Mouse (Mus musculus): ENCODE data around the gene Atmin. TPM values are rescaled to one million over a fixed set of nuclear protein-coding genes. Genes with fewer than 3 reads are reported as not detected.

Atmin gene
- polyA plus RNA-seq, 1 experiment = 40.6 TPM

GRCm38 (mm10) chr8:116923526-116923925, 19.7 kb upstream of the Atmin start:
- no peak for TF ChIP-seq POLR2A (IDR thresholded peaks at IDR 0.05; ENCODE audit: extremely low read depth, insufficient read depth, low read length)
- H3K27ac ChIP-seq (ENCODE audit: insufficient read depth, low read length) = no peak overlapping the region
- H3K4me1 ChIP-seq (ENCODE audit: control insufficient read depth, insufficient read depth, low read length) = no peaks in the 10 kb centered on the region
- H3K4me3 ChIP-seq (ENCODE audit: insufficient read depth, low read length) = no peak overlapping the region

GRCm38 (mm10) chr8:116927880-116928279, 15.3 kb upstream of the Atmin start:
- no peaks in the 10 kb centered on the region for H3K4me1 ChIP-seq (ENCODE audit: control insufficient read depth, insufficient read depth, low read length)
- no peak overlapping the region for H3K27ac ChIP-seq (ENCODE audit: insufficient read depth, low read length)
- TF ChIP-seq CTCF (IDR thresholded peaks at IDR 0.05; ENCODE audit: extremely low read depth, insufficient read depth, low read length) (peak; percentile 36), POLR2A (IDR thresholded peaks at IDR 0.05; ENCODE audit: extremely low read depth, insufficient read depth, low read length) (no peak)
- H3K4me3 ChIP-seq (ENCODE audit: insufficient read depth, low read length) = no peak overlapping the region

GRCm38 (mm10) chr8:116928588-116928987, 14.6 kb upstream of the Atmin start:
- 0 out of 2 replicates have a peak, but pooled peaks have one; percentile 3 for TF ChIP-seq CTCF (IDR thresholded peaks at IDR 0.05; ENCODE audit: extremely low read depth, insufficient read depth, low read length)
- TF ChIP-seq POLR2A (IDR thresholded peaks at IDR 0.05; ENCODE audit: extremely low read depth, insufficient read depth, low read length) = no peak
- H3K27ac ChIP-seq (ENCODE audit: insufficient read depth, low read length) = no peak overlapping the region

GRCm38 (mm10) chr8:116934976-116935375, 8.2 kb upstream of the Atmin start:
- Histone ChIP-seq H3K27ac (ENCODE audit: insufficient read depth, low read length) (no peak overlapping the region), H3K4me3 (ENCODE audit: insufficient read depth, low read length) (no peak overlapping the region), H3K4me1 (ENCODE audit: control insufficient read depth, insufficient read depth, low read length) (no peaks in the 10 kb centered on the region)
- no peak for TF ChIP-seq POLR2A (IDR thresholded peaks at IDR 0.05; ENCODE audit: extremely low read depth, insufficient read depth, low read length)
- no peak for TF ChIP-seq CTCF (IDR thresholded peaks at IDR 0.05; ENCODE audit: extremely low read depth, insufficient read depth, low read length)

More at GRCm38 (mm10) chr8:116928588-116928987, 14.6 kb upstream of the Atmin start:
- no peak overlapping the region for H3K4me3 ChIP-seq (ENCODE audit: insufficient read depth, low read length)
- H3K4me1 ChIP-seq (ENCODE audit: control insufficient read depth, insufficient read depth, low read length) = no peaks in the 10 kb centered on the region

- Histone ChIP-seq H3K27ac (ENCODE audit: insufficient read depth, low read length) (no peak overlapping the region), H3K4me3 (ENCODE audit: insufficient read depth, low read length) (no peak overlapping the region), H3K4me1 (ENCODE audit: control insufficient read depth, insufficient read depth, low read length) (no peaks in the 10 kb centered on the region)
- TF ChIP-seq POLR2A (IDR thresholded peaks at IDR 0.05; ENCODE audit: extremely low read depth, insufficient read depth, low read length) (no peak), CTCF (IDR thresholded peaks at IDR 0.05; ENCODE audit: extremely low read depth, insufficient read depth, low read length) (no peak)
Observed at GRCm38 (mm10) chr8:116935506-116935905, 7.7 kb upstream of the Atmin start.

- TF ChIP-seq CTCF (IDR thresholded peaks at IDR 0.05; ENCODE audit: extremely low read depth, insufficient read depth, low read length) (no peak), POLR2A (IDR thresholded peaks at IDR 0.05; ENCODE audit: extremely low read depth, insufficient read depth, low read length) (no peak)
- peak overlapping the region; percentile 69; the same call in 1 of the 2 replicates for H3K4me3 ChIP-seq (ENCODE audit: insufficient read depth, low read length)
- peaks cover 7% of the 10 kb centered on the region for H3K4me1 ChIP-seq (ENCODE audit: control insufficient read depth, insufficient read depth, low read length)
- no peak overlapping the region for H3K27ac ChIP-seq (ENCODE audit: insufficient read depth, low read length)
Observed at GRCm38 (mm10) chr8:116942284-116943058, 722 bp upstream of the Atmin start.

GRCm38 (mm10) chr8:116943555-116944384, 577 bp downstream of the Atmin start:
- Histone ChIP-seq H3K4me3 (ENCODE audit: insufficient read depth, low read length) (peak overlapping the region; percentile 69), H3K4me1 (ENCODE audit: control insufficient read depth, insufficient read depth, low read length) (peaks cover 7% of the 10 kb centered on the region), H3K27ac (ENCODE audit: insufficient read depth, low read length) (peak overlapping the region; percentile 73)
- TF ChIP-seq CTCF (IDR thresholded peaks at IDR 0.05; ENCODE audit: extremely low read depth, insufficient read depth, low read length) (no peak), POLR2A (IDR thresholded peaks at IDR 0.05; ENCODE audit: extremely low read depth, insufficient read depth, low read length) (0 out of 2 replicates have a peak, but pooled peaks have one; percentile 32)

- peaks cover 7% of the 10 kb centered on the region for H3K4me1 ChIP-seq (ENCODE audit: control insufficient read depth, insufficient read depth, low read length)
- H3K27ac ChIP-seq (ENCODE audit: insufficient read depth, low read length) = 0 out of 2 replicates have a peak overlapping the region, but pooled peaks have one; percentile 15
- peak overlapping the region; percentile 69 for H3K4me3 ChIP-seq (ENCODE audit: insufficient read depth, low read length)
- TF ChIP-seq CTCF (IDR thresholded peaks at IDR 0.05; ENCODE audit: extremely low read depth, insufficient read depth, low read length) (no peak), POLR2A (IDR thresholded peaks at IDR 0.05; ENCODE audit: extremely low read depth, insufficient read depth, low read length) (no peak)
Observed at GRCm38 (mm10) chr8:116944385-116944696, 1.1 kb downstream of the Atmin start.

- Histone ChIP-seq H3K27ac (ENCODE audit: insufficient read depth, low read length) (0 out of 2 replicates have a peak overlapping the region, but pooled peaks have one; percentile 15), H3K4me1 (ENCODE audit: control insufficient read depth, insufficient read depth, low read length) (peaks cover 7% of the 10 kb centered on the region)
- TF ChIP-seq CTCF (IDR thresholded peaks at IDR 0.05; ENCODE audit: extremely low read depth, insufficient read depth, low read length) (no peak), POLR2A (IDR thresholded peaks at IDR 0.05; ENCODE audit: extremely low read depth, insufficient read depth, low read length) (no peak)
Observed at GRCm38 (mm10) chr8:116945169-116945910, 2.1 kb downstream of the Atmin start.

More at GRCm38 (mm10) chr8:116945169-116945910, 2.1 kb downstream of the Atmin start:
- peak overlapping the region; percentile 69; the same call in 1 of the 2 replicates for H3K4me3 ChIP-seq (ENCODE audit: insufficient read depth, low read length)
